Mouse (Mus musculus) bone marrow, adult 2 months (tissue): ENCODE measurements around the gene Slc35f6.

Experiments used
- CTCF ChIP-seq: fragments of 200-500 bp; IDR thresholded peaks from 2 replicates; pipeline ENCODE4 v1.5.1; 2011; ENCODE audit warnings: low read length, control low read depth; ENCODE audit not compliant: control insufficient read depth, insufficient read depth
- POLR2A ChIP-seq: fragments of 200-500 bp; IDR thresholded peaks from 2 replicates; pipeline ENCODE4 v1.6.1; 2011; ENCODE audit warnings: low read depth, mild to moderate bottlenecking, control low read depth, low read length, borderline replicate concordance; ENCODE audit not compliant: control insufficient read depth

GRCm38 (mm10) chr5:30636994-30637393 lies 10.7 kb upstream of the Slc35f6 start:
- TF ChIP-seq CTCF (no peak), POLR2A (no peak)
